Mouse (Mus musculus): ENCODE data around the gene Mau2. TPM values are rescaled to one million over a fixed set of nuclear protein-coding genes. Genes with fewer than 3 reads are reported as not detected.
"Not testable (repeated sequence)": the region's sequence is repeated elsewhere in the genome, so short reads cannot be mapped to it uniquely, and the experiment has no call there.

Gene Mau2
- polyA plus RNA-seq, 1 experiment from 2014 or later: 76.3 TPM

GRCm38 (mm10) chr8:70081976-70082375 lies 39.4 kb upstream of the Mau2 start:
- no peak for DNase-seq
- Histone ChIP-seq H3K9me3 (ENCODE audit: control insufficient read depth, low read length) (no peaks in the 10 kb centered on the region), H3K27me3 (ENCODE audit: control insufficient read depth, insufficient read depth, low read length) (peaks cover 49% of the 10 kb centered on the region), H3K27ac (replicated peaks; ENCODE audit: low read depth, low read length) (no peak overlapping the region), H3K4me2 (ENCODE audit: low read length) (no peak overlapping the region), H3K4me1 (ENCODE audit: control insufficient read depth, insufficient read depth, low read length) (peaks cover 9% of the 10 kb centered on the region; the same call in 1 of the 2 replicates), H3K4me3 (replicated peaks; ENCODE audit: low read depth, low read length) (no peak overlapping the region), H3K36me3 (ENCODE audit: control insufficient read depth, insufficient read depth, low read length) (peaks cover 11% of the 10 kb centered on the region; the same call in 1 of the 2 replicates), H3K9ac (replicated peaks; ENCODE audit: low read length) (no peak overlapping the region)
- ATAC-seq (ENCODE audit: low FRiP score, low TSS enrichment): no peak
- WGBS: 93% methylated on average over 2 of the region's 2 CpGs

GRCm38 (mm10) chr8:70073682-70074081 lies 31.1 kb upstream of the Mau2 start:
- WGBS: 88% methylated on average over 1 of the region's 1 CpGs
- ATAC-seq (ENCODE audit: low FRiP score, low TSS enrichment): no peak
- no peak overlapping the region for H3K9ac ChIP-seq (replicated peaks; ENCODE audit: low read length)

GRCm38 (mm10) chr8:70073120-70073519 lies 30.6 kb upstream of the Mau2 start:
- H3K36me3 ChIP-seq (ENCODE audit: control insufficient read depth, insufficient read depth, low read length): peaks cover 42% of the 10 kb centered on the region
- H3K9me3 ChIP-seq (ENCODE audit: control insufficient read depth, low read length): no peaks in the 10 kb centered on the region
- no peaks in the 10 kb centered on the region for H3K4me1 ChIP-seq (ENCODE audit: control insufficient read depth, insufficient read depth, low read length)
- WGBS: 57% methylated on average over 8 of the region's 8 CpGs
- no peak overlapping the region for H3K27ac ChIP-seq (replicated peaks; ENCODE audit: low read depth, low read length)
- ATAC-seq (ENCODE audit: low FRiP score, low TSS enrichment) (no peak), DNase-seq (no peak)
- H3K4me3 ChIP-seq (replicated peaks; ENCODE audit: low read depth, low read length): no peak overlapping the region
- H3K4me2 ChIP-seq (ENCODE audit: low read length): no peak overlapping the region
- H3K27me3 ChIP-seq (ENCODE audit: control insufficient read depth, insufficient read depth, low read length): no peaks in the 10 kb centered on the region
- H3K9ac ChIP-seq (replicated peaks; ENCODE audit: low read length): no peak overlapping the region

More at GRCm38 (mm10) chr8:70073682-70074081, 31.1 kb upstream of the Mau2 start:
- H3K27ac ChIP-seq (replicated peaks; ENCODE audit: low read depth, low read length): no peak overlapping the region
- H3K4me3 ChIP-seq (replicated peaks; ENCODE audit: low read depth, low read length): no peak overlapping the region
- H3K4me1 ChIP-seq (ENCODE audit: control insufficient read depth, insufficient read depth, low read length): no peaks in the 10 kb centered on the region
- DNase-seq: no peak
- H3K27me3 ChIP-seq (ENCODE audit: control insufficient read depth, insufficient read depth, low read length): no peaks in the 10 kb centered on the region
- no peaks in the 10 kb centered on the region for H3K9me3 ChIP-seq (ENCODE audit: control insufficient read depth, low read length)
- H3K36me3 ChIP-seq (ENCODE audit: control insufficient read depth, insufficient read depth, low read length): peaks cover 41% of the 10 kb centered on the region
- H3K4me2 ChIP-seq (ENCODE audit: low read length): no peak overlapping the region

- Histone ChIP-seq H3K9me3 (ENCODE audit: control insufficient read depth, low read length) (no peaks in the 10 kb centered on the region), H3K9ac (replicated peaks; ENCODE audit: low read length) (no peak within 1 kb of the TSS), H3K36me3 (ENCODE audit: control insufficient read depth, insufficient read depth, low read length) (peaks cover 48% of the 10 kb centered on the region), H3K27ac (replicated peaks; ENCODE audit: low read depth, low read length) (no peak within 1 kb of the TSS), H3K4me1 (ENCODE audit: control insufficient read depth, insufficient read depth, low read length) (no peaks in the 10 kb centered on the region), H3K4me3 (replicated peaks; ENCODE audit: low read depth, low read length) (no peak within 1 kb of the TSS), H3K27me3 (ENCODE audit: control insufficient read depth, insufficient read depth, low read length) (no peaks in the 10 kb centered on the region), H3K4me2 (ENCODE audit: low read length) (no peak within 1 kb of the TSS)
- ATAC-seq (ENCODE audit: low FRiP score, low TSS enrichment) (peak; percentile 57; the same call in 1 of the 2 replicates), DNase-seq (no peak)
- 14% methylated on average over 23 of the region's 27 CpGs for WGBS
Observed at GRCm38 (mm10) chr8:70072441-70073069, 30.0 kb upstream of the Mau2 start, which contains the start of gene Tm6sf2. Tm6sf2 (plus strand) TSS chr8:70072924.

- H3K27me3 ChIP-seq (ENCODE audit: control insufficient read depth, insufficient read depth, low read length): no peaks in the 10 kb centered on the region
- 91% methylated on average over 2 of the region's 2 CpGs for WGBS
- DNase-seq (no peak), ATAC-seq (ENCODE audit: low FRiP score, low TSS enrichment) (no peak)
- no peak overlapping the region for H3K9ac ChIP-seq (replicated peaks; ENCODE audit: low read length)
- no peak overlapping the region for H3K4me2 ChIP-seq (ENCODE audit: low read length)
- peaks cover 54% of the 10 kb centered on the region for H3K36me3 ChIP-seq (ENCODE audit: control insufficient read depth, insufficient read depth, low read length)
- H3K4me3 ChIP-seq (replicated peaks; ENCODE audit: low read depth, low read length): no peak overlapping the region
- no peaks in the 10 kb centered on the region for H3K9me3 ChIP-seq (ENCODE audit: control insufficient read depth, low read length)
- H3K27ac ChIP-seq (replicated peaks; ENCODE audit: low read depth, low read length): no peak overlapping the region
- no peaks in the 10 kb centered on the region for H3K4me1 ChIP-seq (ENCODE audit: control insufficient read depth, insufficient read depth, low read length)
Observed at GRCm38 (mm10) chr8:70071836-70072440, 29.4 kb upstream of the Mau2 start.

GRCm38 (mm10) chr8:70057721-70058120 lies 15.2 kb upstream of the Mau2 start:
- no peak overlapping the region for H3K27ac ChIP-seq (replicated peaks; ENCODE audit: low read depth, low read length)
- no peaks in the 10 kb centered on the region for H3K4me1 ChIP-seq (ENCODE audit: control insufficient read depth, insufficient read depth, low read length)
- H3K9ac ChIP-seq (replicated peaks; ENCODE audit: low read length): no peak overlapping the region
- no peak overlapping the region for H3K4me2 ChIP-seq (ENCODE audit: low read length)
- DNase-seq (no peak), ATAC-seq (ENCODE audit: low FRiP score, low TSS enrichment) (no peak)
- 37% methylated on average over 1 of the region's 1 CpGs for WGBS
- H3K9me3 ChIP-seq (ENCODE audit: control insufficient read depth, low read length): no peaks in the 10 kb centered on the region
- H3K36me3 ChIP-seq (ENCODE audit: control insufficient read depth, insufficient read depth, low read length): peaks cover 91% of the 10 kb centered on the region
- H3K4me3 ChIP-seq (replicated peaks; ENCODE audit: low read depth, low read length): no peak overlapping the region
- no peaks in the 10 kb centered on the region for H3K27me3 ChIP-seq (ENCODE audit: control insufficient read depth, insufficient read depth, low read length)

GRCm38 (mm10) chr8:70050434-70050833 lies 7.9 kb upstream of the Mau2 start:
- not testable (repeated sequence) for H3K4me1 ChIP-seq (ENCODE audit: control insufficient read depth, insufficient read depth, low read length); H3K4me2 ChIP-seq (ENCODE audit: low read length); H3K9ac ChIP-seq (replicated peaks; ENCODE audit: low read length); H3K27ac ChIP-seq (replicated peaks; ENCODE audit: low read depth, low read length); H3K27me3 ChIP-seq (ENCODE audit: control insufficient read depth, insufficient read depth, low read length); H3K4me3 ChIP-seq (replicated peaks; ENCODE audit: low read depth, low read length); DNase-seq; ATAC-seq (ENCODE audit: low FRiP score, low TSS enrichment); H3K9me3 ChIP-seq (ENCODE audit: control insufficient read depth, low read length)
- H3K36me3 ChIP-seq (ENCODE audit: control insufficient read depth, insufficient read depth, low read length): peaks cover 66% of the 10 kb centered on the region
- WGBS: 97% methylated on average over 5 of the region's 5 CpGs

- Histone ChIP-seq H3K4me2 (ENCODE audit: low read length) (no peak overlapping the region), H3K36me3 (ENCODE audit: control insufficient read depth, insufficient read depth, low read length) (peaks cover 58% of the 10 kb centered on the region), H3K4me3 (replicated peaks; ENCODE audit: low read depth, low read length) (no peak overlapping the region), H3K9me3 (ENCODE audit: control insufficient read depth, low read length) (no peaks in the 10 kb centered on the region), H3K4me1 (ENCODE audit: control insufficient read depth, insufficient read depth, low read length) (no peaks in the 10 kb centered on the region), H3K9ac (replicated peaks; ENCODE audit: low read length) (no peak overlapping the region), H3K27ac (replicated peaks; ENCODE audit: low read depth, low read length) (no peak overlapping the region), H3K27me3 (ENCODE audit: control insufficient read depth, insufficient read depth, low read length) (no peaks in the 10 kb centered on the region)
- DNase-seq: no peak
- no peak for ATAC-seq (ENCODE audit: low FRiP score, low TSS enrichment)
Observed at GRCm38 (mm10) chr8:70049662-70050061, 7.1 kb upstream of the Mau2 start.

GRCm38 (mm10) chr8:70043996-70044395 lies 1.5 kb upstream of the Mau2 start:
- H3K27ac ChIP-seq (replicated peaks; ENCODE audit: low read depth, low read length): no peak overlapping the region
- H3K9ac ChIP-seq (replicated peaks; ENCODE audit: low read length): peak overlapping the region; percentile 90
- DNase-seq (no peak), ATAC-seq (ENCODE audit: low FRiP score, low TSS enrichment) (no peak)
- H3K27me3 ChIP-seq (ENCODE audit: control insufficient read depth, insufficient read depth, low read length): no peaks in the 10 kb centered on the region
- peak overlapping the region; percentile 97 for H3K4me3 ChIP-seq (replicated peaks; ENCODE audit: low read depth, low read length)
- H3K9me3 ChIP-seq (ENCODE audit: control insufficient read depth, low read length): no peaks in the 10 kb centered on the region
- peaks cover 11% of the 10 kb centered on the region for H3K36me3 ChIP-seq (ENCODE audit: control insufficient read depth, insufficient read depth, low read length)
- 89% methylated on average over 5 of the region's 5 CpGs for WGBS
- peak overlapping the region; percentile 92 for H3K4me2 ChIP-seq (ENCODE audit: low read length)
- H3K4me1 ChIP-seq (ENCODE audit: control insufficient read depth, insufficient read depth, low read length): peaks cover 27% of the 10 kb centered on the region
